Mouse (Mus musculus) embryonic fibroblast, embryonic 13.5 days (primary cell): ENCODE results near the gene Rbfox3. TPM values are rescaled to one million over a fixed set of nuclear protein-coding genes. Genes with fewer than 3 reads are reported as not detected.

Experiments
- H3K27ac ChIP-seq: 2 replicates; pipeline ENCODE4 v1.5.1; 2012; ENCODE audit warnings: low read length, control low read depth, inconsistent platforms; ENCODE audit not compliant: insufficient read depth
- H3K4me1 ChIP-seq: 2 replicates; pipeline ENCODE4 v1.6.1; 2011; ENCODE audit warnings: low read length; ENCODE audit not compliant: control insufficient read depth, insufficient read depth
- H3K4me3 ChIP-seq: 2 replicates; pipeline ENCODE4 v1.5.1; 2011; ENCODE audit warnings: mild to moderate bottlenecking, control low read depth, low read length; ENCODE audit not compliant: insufficient read depth
- CTCF ChIP-seq: IDR thresholded peaks from 2 replicates; pipeline ENCODE4 v1.5.1; 2011; ENCODE audit warnings: mild to moderate bottlenecking, control low read depth, low read length, moderate library complexity, borderline replicate concordance; ENCODE audit not compliant: insufficient read depth
- POLR2A ChIP-seq: IDR thresholded peaks from 2 replicates; pipeline ENCODE4 v1.6.1; 2011; ENCODE audit warnings: low read depth, mild to moderate bottlenecking, control low read depth, low read length, moderate library complexity
- polyA plus RNA-seq: library from polyadenylated mRNA; stranded (reverse); fragments of >200 nt; gene quantifications from 2 replicates; pipeline ENCODE4 v1.2.4, GENCODE M21; 2011; ENCODE audit warnings: low read depth; ENCODE audit not compliant: missing spikeins, insufficient read length

The Rbfox3 gene
- polyA plus RNA-seq, 1 experiment = not detected

DNA sequence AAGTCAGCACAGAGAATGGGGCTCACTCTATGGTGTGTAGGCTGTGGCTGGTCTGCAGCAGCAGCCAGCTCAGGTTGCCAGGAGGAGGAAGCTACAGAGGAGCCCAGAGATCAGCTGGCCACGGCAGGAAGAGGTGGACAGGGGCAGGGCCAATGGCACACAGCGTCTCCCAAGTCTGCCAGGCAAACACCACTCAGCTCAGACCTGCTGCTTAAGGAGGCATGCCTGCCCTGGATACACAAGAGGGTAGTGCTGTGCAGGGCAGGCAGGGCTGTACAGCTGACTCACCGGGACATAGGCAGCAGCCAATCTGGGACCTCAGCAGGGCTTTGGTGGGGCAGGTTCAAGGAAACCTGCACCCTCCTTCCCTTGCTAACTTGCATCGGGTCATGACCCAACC is 156.9 kb downstream of the Rbfox3 start:
- TF ChIP-seq POLR2A = no peak
- TF ChIP-seq CTCF = no peak
- Histone ChIP-seq H3K4me3 (no peak overlapping the region), H3K27ac (no peak overlapping the region), H3K4me1 (no peaks in the 10 kb centered on the region)

DNA sequence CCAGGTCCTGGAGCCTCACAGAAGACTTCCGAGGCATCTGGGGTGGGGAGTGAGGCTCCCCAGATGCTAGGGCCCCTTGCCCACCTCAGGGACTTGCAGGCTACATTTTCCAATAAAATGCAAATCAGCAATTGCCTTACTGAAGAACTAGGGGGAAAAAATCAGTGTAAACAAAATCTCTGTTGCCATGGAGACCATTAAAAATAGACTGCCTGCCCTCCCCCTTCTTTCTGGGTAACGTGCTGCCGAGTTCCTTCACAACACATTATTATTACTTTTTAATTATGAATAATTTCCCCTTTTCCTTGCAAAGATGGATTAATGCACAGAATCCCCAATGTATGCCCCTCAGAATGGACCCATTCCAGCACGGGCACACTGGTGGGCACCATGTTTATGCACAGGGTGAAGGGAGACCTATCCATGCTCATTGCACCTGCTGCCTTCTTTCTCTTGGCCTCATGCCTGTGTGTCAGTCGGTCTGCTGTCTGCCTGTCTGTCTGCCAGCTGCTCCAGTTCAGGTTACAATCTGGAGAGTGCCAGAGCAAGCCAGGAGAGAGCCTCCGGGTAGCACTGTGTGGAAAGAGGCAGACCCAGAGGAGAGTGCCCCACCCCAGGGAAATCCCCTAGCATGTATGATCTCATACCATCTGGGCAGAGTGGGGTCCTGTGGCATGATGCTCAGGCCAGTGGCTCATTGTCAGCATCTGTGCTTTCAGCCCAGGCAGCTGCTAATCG is 159.3 kb downstream of the Rbfox3 start:
- Histone ChIP-seq H3K4me3 (no peak overlapping the region), H3K4me1 (no peaks in the 10 kb centered on the region), H3K27ac (no peak overlapping the region)
- TF ChIP-seq CTCF (no peak), POLR2A (no peak)

DNA sequence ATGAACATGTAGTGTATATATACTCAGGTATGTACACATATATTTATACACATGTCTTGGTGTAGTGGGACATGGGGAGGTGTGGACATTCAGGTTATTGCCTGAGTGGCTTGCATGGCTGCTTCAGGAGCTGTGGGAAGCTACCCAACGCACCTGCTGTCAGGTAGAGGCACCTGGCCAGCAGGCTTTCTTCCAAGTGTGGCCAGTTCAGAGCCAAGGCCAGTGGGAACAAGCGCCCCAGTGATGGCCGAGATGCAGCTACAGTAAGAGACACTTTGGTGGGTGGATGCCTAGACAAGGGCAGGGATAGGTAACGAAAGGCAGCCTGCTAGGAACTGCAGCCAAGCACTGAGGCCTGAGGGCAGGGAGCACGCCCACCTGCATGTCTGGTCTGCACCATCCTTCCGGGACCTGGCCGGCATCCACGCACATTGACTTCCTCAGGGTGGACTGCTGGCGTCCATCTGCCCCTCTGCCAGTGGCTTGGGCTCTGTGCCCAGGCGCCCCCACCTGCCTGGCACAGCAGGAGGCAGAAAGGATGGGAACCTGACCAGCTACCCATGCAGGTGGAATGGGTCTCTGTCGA is 160.6 kb downstream of the Rbfox3 start:
- TF ChIP-seq CTCF (no peak), POLR2A (no peak)
- Histone ChIP-seq H3K4me3 (no peak overlapping the region), H3K27ac (no peak overlapping the region), H3K4me1 (no peaks in the 10 kb centered on the region)

DNA sequence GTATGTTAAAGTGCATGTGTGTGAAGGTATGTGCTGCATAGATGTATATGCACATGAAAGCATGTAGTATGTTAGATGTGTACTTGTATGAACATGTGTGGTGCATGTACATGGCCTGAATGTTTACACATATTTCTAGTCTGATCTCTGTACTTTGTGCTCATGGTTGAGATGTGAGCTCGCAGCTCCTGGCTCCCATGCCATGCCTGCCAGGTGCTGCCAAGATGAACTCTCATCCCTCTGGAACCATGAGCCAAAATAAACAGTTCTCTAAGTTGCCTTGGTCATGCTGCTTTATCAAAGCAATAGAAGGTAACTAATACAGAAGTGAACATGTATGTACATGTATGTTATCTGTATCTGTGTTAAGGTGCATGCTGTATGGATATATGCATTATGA is 161.9 kb downstream of the Rbfox3 start:
- Histone ChIP-seq H3K4me3 (no peak overlapping the region), H3K27ac (no peak overlapping the region), H3K4me1 (no peaks in the 10 kb centered on the region)
- no peak for TF ChIP-seq CTCF
- no peak for TF ChIP-seq POLR2A

DNA sequence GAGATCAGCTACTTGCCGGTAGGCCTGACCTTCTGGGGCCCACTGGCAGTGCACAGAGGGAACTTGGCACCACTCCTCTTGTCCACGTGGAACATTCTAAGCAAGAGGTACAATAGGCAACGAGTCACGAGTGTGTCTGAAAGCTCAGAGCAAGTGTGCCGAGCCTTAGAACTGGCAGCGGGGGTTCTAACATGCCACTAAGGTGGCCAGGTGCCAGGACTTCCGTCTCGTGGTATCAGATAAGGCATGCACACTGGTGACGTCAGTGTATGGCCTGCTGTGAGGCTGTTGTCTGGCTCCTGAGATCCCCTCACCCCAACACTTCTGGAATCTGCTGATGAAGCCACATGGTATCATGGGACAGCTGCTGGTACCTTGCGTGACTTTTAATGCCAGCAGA is 162.8 kb downstream of the Rbfox3 start:
- H3K4me3 ChIP-seq = no peak overlapping the region
- TF ChIP-seq POLR2A = no peak
- no peak for TF ChIP-seq CTCF
- H3K27ac ChIP-seq = no peak overlapping the region
- H3K4me1 ChIP-seq = no peaks in the 10 kb centered on the region; the same call in 1 of the 2 replicates

DNA sequence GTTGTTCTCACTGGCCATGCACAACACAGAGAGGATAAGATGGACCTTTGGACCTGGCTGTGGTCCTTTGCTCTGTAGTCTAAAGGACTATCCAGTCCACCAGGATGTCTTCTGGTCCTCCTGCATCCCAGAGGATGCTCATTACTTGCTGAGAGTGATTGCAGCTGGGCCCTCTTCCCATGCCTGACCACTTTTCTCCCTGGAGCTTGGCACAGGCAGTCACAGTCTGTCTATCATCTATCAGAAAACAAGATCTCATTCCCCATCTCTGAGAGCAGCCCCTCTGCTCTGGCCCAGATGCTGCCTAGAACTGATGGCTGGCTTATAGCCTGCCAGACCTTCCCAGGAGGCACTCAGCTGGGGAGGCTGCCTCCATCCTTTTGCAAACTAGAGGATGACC is 166.1 kb downstream of the Rbfox3 start:
- no peak overlapping the region for H3K4me3 ChIP-seq
- no peaks in the 10 kb centered on the region; the same call in 1 of the 2 replicates for H3K4me1 ChIP-seq
- TF ChIP-seq POLR2A (no peak), CTCF (no peak)
- H3K27ac ChIP-seq = no peak overlapping the region

DNA sequence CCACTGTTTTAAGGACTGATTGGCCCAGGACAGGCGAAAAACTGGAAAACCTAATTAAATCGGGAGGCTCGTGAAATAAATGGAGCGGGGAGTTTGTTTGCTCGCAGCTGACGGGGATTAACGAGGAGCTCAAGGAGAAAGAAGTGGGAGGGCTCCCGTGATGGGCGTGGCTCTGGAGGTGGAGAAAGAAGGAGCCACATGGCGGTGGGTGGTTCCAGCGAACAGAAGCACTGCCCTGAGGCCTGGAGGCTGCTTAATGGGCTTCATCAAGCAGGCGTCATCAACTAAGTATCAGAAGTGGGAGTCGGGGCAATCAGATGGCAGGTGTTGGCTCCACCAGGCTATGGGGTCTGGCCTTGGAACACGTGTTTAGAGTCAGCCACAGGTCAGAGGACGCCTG is 166.6 kb downstream of the Rbfox3 start:
- TF ChIP-seq POLR2A (no peak), CTCF (no peak)
- Histone ChIP-seq H3K4me3 (peak overlapping the region; percentile 16), H3K27ac (no peak overlapping the region), H3K4me1 (no peaks in the 10 kb centered on the region; the same call in 1 of the 2 replicates)

DNA sequence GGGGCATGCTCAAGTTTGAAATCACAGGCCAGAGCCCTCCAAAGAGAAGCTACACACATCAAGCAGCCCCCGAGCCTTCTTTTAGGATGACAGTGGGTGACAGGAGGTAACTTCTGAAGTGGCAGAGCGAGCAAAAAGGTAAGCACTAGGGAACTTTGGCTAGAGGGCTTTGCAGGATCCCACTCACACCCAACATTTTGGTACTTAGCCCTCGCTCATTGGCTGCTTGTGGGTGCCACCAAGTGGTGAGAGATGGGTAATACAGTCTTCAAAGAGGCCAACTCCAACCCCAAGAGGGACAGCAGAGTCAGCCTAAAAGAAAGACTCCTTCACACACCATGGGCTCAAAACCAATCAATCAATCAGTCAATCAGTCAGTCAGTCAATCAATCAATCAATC is 168.6 kb downstream of the Rbfox3 start:
- no peak for TF ChIP-seq POLR2A
- peak; percentile 40; the same call in 1 of the 2 replicates for TF ChIP-seq CTCF
- H3K4me1 ChIP-seq = no peaks in the 10 kb centered on the region; the same call in 1 of the 2 replicates
- H3K4me3 ChIP-seq = no peak overlapping the region
- H3K27ac ChIP-seq = no peak overlapping the region

DNA sequence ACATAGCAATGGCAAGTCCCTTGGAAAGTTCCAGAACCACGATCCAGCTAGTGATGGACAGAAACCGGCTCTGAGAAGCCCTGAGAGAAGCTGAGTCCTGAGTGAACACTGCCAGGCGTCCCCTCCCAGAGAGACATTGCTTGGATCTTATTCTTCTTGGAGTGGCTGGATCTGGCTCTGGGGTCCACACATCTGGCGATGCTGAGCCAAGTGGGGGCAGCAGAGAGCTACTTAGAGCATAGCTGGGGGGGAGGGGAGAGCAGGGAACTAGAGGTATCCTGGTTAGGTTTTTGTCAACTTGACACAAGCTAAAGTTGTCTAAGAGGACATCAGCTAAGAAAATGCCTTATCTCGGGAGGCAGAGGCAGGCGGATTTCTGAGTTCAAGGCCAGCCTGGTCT is 170.1 kb downstream of the Rbfox3 start:
- H3K27ac ChIP-seq = no peak overlapping the region
- no peaks in the 10 kb centered on the region; the same call in 1 of the 2 replicates for H3K4me1 ChIP-seq
- H3K4me3 ChIP-seq = no peak overlapping the region
- TF ChIP-seq POLR2A (no peak), CTCF (no peak)

DNA sequence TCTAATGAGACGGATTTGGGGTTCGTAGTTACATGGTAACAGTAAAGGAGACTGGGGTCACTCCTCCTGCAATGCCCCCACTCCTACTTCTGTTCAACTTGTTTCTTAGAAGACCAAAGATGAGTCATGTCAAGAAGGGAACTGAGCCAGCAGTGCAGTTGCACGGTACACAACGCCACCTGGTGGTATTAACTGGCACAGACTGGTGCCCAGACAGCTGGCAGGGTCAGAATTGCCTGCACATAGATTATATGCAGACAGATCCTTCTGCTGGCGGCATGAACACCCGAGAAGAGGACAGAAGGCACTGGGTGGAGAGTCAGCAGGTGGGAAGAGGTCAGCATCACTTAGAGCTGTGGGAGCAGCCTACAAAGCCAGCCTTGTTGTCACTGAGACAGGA is 171.4 kb downstream of the Rbfox3 start:
- Histone ChIP-seq H3K4me3 (no peak overlapping the region), H3K4me1 (no peaks in the 10 kb centered on the region; the same call in 1 of the 2 replicates), H3K27ac (no peak overlapping the region)
- TF ChIP-seq POLR2A (no peak), CTCF (peak; percentile 93)
